Mouse (Mus musculus) hindbrain, embryonic 14.5 days (tissue): ENCODE measurements at regions not wholly inside any gene's neighbourhood (a gene's known extent, or its start where the extent isn't known, plus 50 kb on each side); places are given as distances from the start of the nearest gene placed in this dataset.
A peak's percentile ranks its signal among the peaks of the same experiment; 100 is the strongest.
"Not testable (repeated sequence)": the region's sequence is repeated elsewhere in the genome, so short reads cannot be mapped to it uniquely, and the experiment has no call there.

Source experiments
- ATAC-seq: fragments of 200-750 bp; cut with Nextera tagmentation; 2 replicates; pipeline ENCODE4 v1.8.0; 2017; ENCODE audit warnings: moderate number of reproducible peaks, mild to moderate bottlenecking, moderate TSS enrichment, moderate library complexity; ENCODE audit not compliant: low FRiP score
- DNase-seq: peaks from one replicate; pipeline ENCODE4 v3.0.0-alpha.2; 2015; ENCODE audit warnings: low spot score
- H3K27ac ChIP-seq: fragments of 300-500 bp; sonication (generic); 2 replicates; pipeline ENCODE4 v1.5.1; 2014; ENCODE audit warnings: mild to moderate bottlenecking, moderate library complexity
- H3K27me3 ChIP-seq: fragments of 300-500 bp; sonication (generic); 2 replicates; pipeline ENCODE4 v1.6.1; 2014; ENCODE audit warnings: mild to moderate bottlenecking, low read length, mixed read lengths; ENCODE audit not compliant: control insufficient read depth, insufficient read depth
- H3K36me3 ChIP-seq: fragments of 300-500 bp; sonication (generic); replicated peaks from 2 replicates; pipeline ENCODE4 v1.6.1; 2014; ENCODE audit not compliant: control insufficient read depth, insufficient read depth
- H3K4me1 ChIP-seq: fragments of 300-500 bp; sonication (generic); replicated peaks from 2 replicates; pipeline ENCODE4 v1.6.1; 2014; ENCODE audit warnings: antibody characterized with exemption, low read length, mixed read lengths; ENCODE audit not compliant: control insufficient read depth, insufficient read depth
- H3K4me2 ChIP-seq: fragments of 300-500 bp; sonication (generic); replicated peaks from 2 replicates; pipeline ENCODE4 v1.6.1; 2014; ENCODE audit warnings: mild to moderate bottlenecking, moderate library complexity
- H3K4me3 ChIP-seq: fragments of 300-500 bp; sonication (generic); replicated peaks from 2 replicates; pipeline ENCODE4 v1.5.1; 2014; ENCODE audit warnings: mild to moderate bottlenecking, low read length
- H3K9ac ChIP-seq: fragments of 300-500 bp; sonication (generic); 2 replicates; pipeline ENCODE4 v1.6.1; 2014
- H3K9me3 ChIP-seq: fragments of 300-500 bp; sonication (generic); 2 replicates; pipeline ENCODE4 v1.6.1; 2016; ENCODE audit warnings: low read length; ENCODE audit not compliant: control insufficient read depth
- WGBS: fragments of 180-500 bp; shearing (Covaris S2); extraction: QIAGEN DNeasy Blood & Tissue Kit; methylation state at CpG from one replicate; pipeline ENCODE4 v1.1.7; 2014; 5-methylcytosine and 5-hydroxymethylcytosine counted together

GRCm38 (mm10) chr3:21678734-21679133 lies 397.7 kb upstream of the Tbl1xr1 start:
- ATAC-seq: no peak
- Histone ChIP-seq H3K27ac (no peak overlapping the region), H3K4me2 (no peak overlapping the region)

GRCm38 (mm10) chr3:21697980-21698672 lies 378.3 kb upstream of the Tbl1xr1 start:
- not testable (repeated sequence) for H3K9ac ChIP-seq, H3K27me3 ChIP-seq, H3K4me1 ChIP-seq, H3K36me3 ChIP-seq, ATAC-seq, DNase-seq, H3K4me3 ChIP-seq, H3K4me2 ChIP-seq, H3K9me3 ChIP-seq, H3K27ac ChIP-seq
- 84% methylated on average over 1 of the region's 1 CpGs for WGBS

More at GRCm38 (mm10) chr3:21678734-21679133, 397.7 kb upstream of the Tbl1xr1 start:
- Histone ChIP-seq H3K36me3 (no peaks in the 10 kb centered on the region), H3K9ac (no peak overlapping the region), H3K9me3 (no peaks in the 10 kb centered on the region), H3K27me3 (no peaks in the 10 kb centered on the region), H3K4me1 (no peaks in the 10 kb centered on the region), H3K4me3 (no peak overlapping the region)
- no peak for DNase-seq

- Histone ChIP-seq H3K27me3 (no peaks in the 10 kb centered on the region), H3K4me1 (no peaks in the 10 kb centered on the region), H3K36me3 (no peaks in the 10 kb centered on the region), H3K27ac (no peak overlapping the region), H3K4me2 (no peak overlapping the region), H3K9me3 (no peaks in the 10 kb centered on the region), H3K9ac (no peak overlapping the region), H3K4me3 (no peak overlapping the region)
- DNase-seq (no peak), ATAC-seq (no peak)
- 96% methylated on average over 1 of the region's 1 CpGs for WGBS
These were observed 376.9 kb upstream of the Tbl1xr1 start for GRCm38 (mm10) chr3:21699526-21699925.

- Histone ChIP-seq H3K4me3 (no peak overlapping the region), H3K36me3 (no peaks in the 10 kb centered on the region), H3K27me3 (no peaks in the 10 kb centered on the region), H3K27ac (no peak overlapping the region), H3K4me1 (no peaks in the 10 kb centered on the region), H3K4me2 (no peak overlapping the region), H3K9me3 (no peaks in the 10 kb centered on the region), H3K9ac (no peak overlapping the region)
- no peak for ATAC-seq
- WGBS: 73% methylated on average over 1 of the region's 1 CpGs
- DNase-seq: no peak
These were observed 376.1 kb upstream of the Tbl1xr1 start for GRCm38 (mm10) chr3:21700326-21700725.

- peak; percentile 65; the same call in 1 of the 2 replicates for ATAC-seq
- no peak overlapping the region for H3K4me3 ChIP-seq
These were observed 349.5 kb upstream of the Tbl1xr1 start for GRCm38 (mm10) chr3:21726747-21727505.

GRCm38 (mm10) chr3:21728019-21728418 lies 348.4 kb upstream of the Tbl1xr1 start:
- 13% methylated on average over 4 of the region's 4 CpGs for WGBS
- peaks cover 4% of the 10 kb centered on the region; the same call in 1 of the 2 replicates for H3K4me1 ChIP-seq
- H3K36me3 ChIP-seq: no peaks in the 10 kb centered on the region
- H3K27ac ChIP-seq: no peak overlapping the region
- H3K4me2 ChIP-seq: no peak overlapping the region
- no peak overlapping the region for H3K9ac ChIP-seq
- no peak for DNase-seq
- no peak for ATAC-seq
- no peaks in the 10 kb centered on the region for H3K27me3 ChIP-seq
- no peak overlapping the region for H3K4me3 ChIP-seq
- H3K9me3 ChIP-seq: no peaks in the 10 kb centered on the region

More at GRCm38 (mm10) chr3:21726747-21727505, 349.5 kb upstream of the Tbl1xr1 start:
- no peak for DNase-seq
- H3K9ac ChIP-seq: no peak overlapping the region
- no peaks in the 10 kb centered on the region for H3K9me3 ChIP-seq
- no peak overlapping the region for H3K27ac ChIP-seq
- no peak overlapping the region for H3K4me2 ChIP-seq
- peaks cover 4% of the 10 kb centered on the region; the same call in 1 of the 2 replicates for H3K4me1 ChIP-seq
- H3K27me3 ChIP-seq: no peaks in the 10 kb centered on the region
- no peaks in the 10 kb centered on the region for H3K36me3 ChIP-seq
- 51% methylated on average over 4 of the region's 4 CpGs for WGBS

GRCm38 (mm10) chr3:21729328-21729727 lies 347.1 kb upstream of the Tbl1xr1 start:
- WGBS: 96% methylated on average over 1 of the region's 1 CpGs
- DNase-seq: no peak

GRCm38 (mm10) chr3:21735688-21736087 lies 340.8 kb upstream of the Tbl1xr1 start:
- not testable (repeated sequence) for H3K4me1 ChIP-seq, H3K4me3 ChIP-seq, H3K27ac ChIP-seq, H3K27me3 ChIP-seq, H3K36me3 ChIP-seq, H3K9ac ChIP-seq, ATAC-seq, H3K4me2 ChIP-seq, DNase-seq, H3K9me3 ChIP-seq
- WGBS: 95% methylated on average over 2 of the region's 2 CpGs

More at GRCm38 (mm10) chr3:21729328-21729727, 347.1 kb upstream of the Tbl1xr1 start:
- Histone ChIP-seq H3K27me3 (no peaks in the 10 kb centered on the region), H3K36me3 (no peaks in the 10 kb centered on the region), H3K4me2 (no peak overlapping the region), H3K27ac (no peak overlapping the region), H3K4me3 (no peak overlapping the region), H3K9me3 (no peaks in the 10 kb centered on the region), H3K4me1 (peaks cover 4% of the 10 kb centered on the region; the same call in 1 of the 2 replicates), H3K9ac (no peak overlapping the region)
- ATAC-seq: no peak

- Histone ChIP-seq H3K9me3 (no peaks in the 10 kb centered on the region), H3K36me3 (no peaks in the 10 kb centered on the region), H3K27ac (no peak overlapping the region), H3K4me3 (no peak overlapping the region), H3K9ac (no peak overlapping the region), H3K4me1 (no peaks in the 10 kb centered on the region), H3K4me2 (no peak overlapping the region), H3K27me3 (no peaks in the 10 kb centered on the region)
- DNase-seq: no peak
- no peak for ATAC-seq
- 90% methylated on average over 4 of the region's 4 CpGs for WGBS
These were observed 336.7 kb upstream of the Tbl1xr1 start for GRCm38 (mm10) chr3:21739720-21740119.
